In the genomic region with DNA sequence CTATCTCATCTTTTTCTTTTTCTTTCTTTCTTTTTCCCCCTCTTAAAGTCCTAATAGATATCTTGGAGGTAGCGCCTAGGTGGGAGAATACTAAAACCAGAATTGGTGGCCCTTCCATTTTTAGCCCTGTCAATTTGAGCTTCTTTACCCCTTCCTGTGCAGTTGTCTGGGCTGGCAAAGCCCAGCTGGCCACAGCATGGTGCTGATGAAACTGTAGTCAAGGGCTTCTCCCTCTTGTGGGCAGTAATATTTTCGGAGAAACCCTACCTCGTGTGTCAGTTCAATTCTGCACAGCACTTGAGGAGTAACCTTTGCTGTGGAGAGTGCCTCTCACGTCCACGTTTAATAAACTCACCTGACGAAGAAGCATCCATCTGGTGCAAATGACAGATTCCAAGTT, we compare ENCODE assay signal across 17 mouse cellular contexts. TPM values are rescaled to one million over a fixed set of nuclear protein-coding genes. Genes with fewer than 3 reads are reported as not detected.
A peak's percentile ranks its signal among the peaks of the same experiment; 100 is the strongest.
DNase-seq lines count a peak whose midpoint lies in the region; ATAC-seq lines count a peak whose summit lies in the region.
"Had no signal": no experiment of that assay in that cellular context is flagged by ENCODE, and none has a peak within 500 bp of the region (broad histone marks: within the 10 kb centered on the region; RNA-seq: fewer than 3 reads in every experiment).

No protein-coding gene starts in this region.

- H3K9ac ChIP-seq in forebrain, embryonic 12.5 days = no peak overlapping the region
- no peak overlapping the region for H3K9ac ChIP-seq in forebrain, embryonic 11.5 days (ENCODE audit: low read length)
- H3K9ac ChIP-seq in limb, embryonic 13.5 days = no peak overlapping the region
- H3K9ac ChIP-seq: heart, embryonic 15.5 days; intestine, embryonic 15.5 days had no signal

- peak overlapping the region; percentile 66 for H3K4me2 ChIP-seq in forebrain, embryonic 12.5 days
- H3K4me2 ChIP-seq in forebrain, embryonic 11.5 days (ENCODE audit: low read depth, low read length, severe bottlenecking) = no peak overlapping the region
- peak overlapping the region; percentile 92 for H3K4me2 ChIP-seq in limb, embryonic 13.5 days (replicated peaks)
- H3K4me2 ChIP-seq: heart, embryonic 15.5 days; intestine, embryonic 15.5 days; liver, embryonic 11.5 days had no signal

- H3K4me1 ChIP-seq in forebrain, embryonic 12.5 days = peaks cover 59% of the 10 kb centered on the region
- H3K4me1 ChIP-seq in forebrain, embryonic 11.5 days (replicated peaks; ENCODE audit: control insufficient read depth, insufficient read depth, low read length) = peaks cover 20% of the 10 kb centered on the region
- H3K4me1 ChIP-seq in limb, embryonic 13.5 days = peaks cover 64% of the 10 kb centered on the region

- no peak overlapping the region; the same call in 1 of the 2 replicates for H3K4me3 ChIP-seq in forebrain, embryonic 12.5 days (replicated peaks)
- no peak overlapping the region for H3K4me3 ChIP-seq in forebrain, embryonic 11.5 days (ENCODE audit: low read depth, low read length)
- peak overlapping the region; percentile 96; the same call in 1 of the 2 replicates for H3K4me3 ChIP-seq in limb, embryonic 13.5 days
- H3K4me3 ChIP-seq: heart, embryonic 15.5 days; intestine, embryonic 15.5 days had no signal

- no peaks in the 10 kb centered on the region for H3K9me3 ChIP-seq in forebrain, embryonic 12.5 days
- H3K9me3 ChIP-seq in forebrain, embryonic 11.5 days (ENCODE audit: control insufficient read depth, low read length) = no peaks in the 10 kb centered on the region
- H3K9me3 ChIP-seq in limb, embryonic 13.5 days = no peaks in the 10 kb centered on the region
- H3K9me3 ChIP-seq: heart, embryonic 15.5 days; intestine, embryonic 15.5 days had no signal

- H3K36me3 ChIP-seq in forebrain, embryonic 12.5 days (replicated peaks) = peaks cover 19% of the 10 kb centered on the region
- H3K36me3 ChIP-seq in forebrain, embryonic 11.5 days (ENCODE audit: control insufficient read depth, insufficient read depth, low read length) = peaks cover 3% of the 10 kb centered on the region; the same call in 1 of the 2 replicates
- H3K36me3 ChIP-seq in limb, embryonic 13.5 days = peaks cover 27% of the 10 kb centered on the region
- H3K36me3 ChIP-seq: G1E; heart, embryonic 15.5 days; intestine, embryonic 15.5 days had no signal

- WGBS in forebrain, embryonic 12.5 days = 67% methylated on average over 6 of the region's 6 CpGs
- 70% methylated on average over 6 of the region's 6 CpGs for WGBS in forebrain, embryonic 11.5 days
- WGBS in limb, embryonic 13.5 days = 53% methylated on average over 6 of the region's 6 CpGs

- DNase-seq in forebrain, embryonic 11.5 days (ENCODE audit: low spot score) = no peak
- peak; percentile 5 to 21 for DNase-seq in layer of hippocampus, postnatal 10 days (ENCODE audit: low spot score in 2 of 2)
- no peak for DNase-seq in layer of hippocampus, adult 18-20 months (ENCODE audit: low spot score in 2 of 2)
- peak; percentile 6 for DNase-seq in brain, adult 2 months (ENCODE audit: low read depth, low spot score)
- DNase-seq in cerebellum, adult 11 months = no peak
- DNase-seq in retina, postnatal 1 day = no peak
- DNase-seq: cerebellum, postnatal 36 days; gastrocnemius, postnatal 14 days; layer of hippocampus, adult 9-11 months; right cerebral cortex, postnatal 14 days; thymus, postnatal 4 days had no signal

- H3K27ac ChIP-seq in forebrain, embryonic 12.5 days = peak overlapping the region; percentile 46; the same call in 1 of the 2 replicates
- no peak overlapping the region for H3K27ac ChIP-seq in forebrain, embryonic 11.5 days (ENCODE audit: low read depth, low read length)
- no peak overlapping the region for H3K27ac ChIP-seq in limb, embryonic 13.5 days
- H3K27ac ChIP-seq: heart, embryonic 15.5 days; intestine, embryonic 15.5 days had no signal

- no peaks in the 10 kb centered on the region for H3K27me3 ChIP-seq in forebrain, embryonic 12.5 days
- H3K27me3 ChIP-seq in forebrain, embryonic 11.5 days (ENCODE audit: control insufficient read depth, insufficient read depth, low read length) = no peaks in the 10 kb centered on the region
- H3K27me3 ChIP-seq in limb, embryonic 13.5 days = no peaks in the 10 kb centered on the region
- H3K27me3 ChIP-seq: intestine, embryonic 15.5 days had no signal

- no peak for ATAC-seq in forebrain, embryonic 12.5 days (ENCODE audit: low FRiP score)
- ATAC-seq in forebrain, embryonic 11.5 days (replicated peaks; ENCODE audit: low FRiP score) = no peak
- no peak for ATAC-seq in limb, embryonic 13.5 days (ENCODE audit: low FRiP score, low read depth)
- ATAC-seq: intestine, embryonic 15.5 days had no signal

RNA-seq across cellular contexts. Expression of gene Plpp3, which starts 4.9 kb away (rescaled TPM):
- 84.9 and 90.4 TPM in 2 replicates for polyA plus RNA-seq in forebrain, embryonic 12.5 days (2016; fragmentation: Nextera tagmentation; extraction: Ambion mirVana)
- polyA plus RNA-seq in forebrain, embryonic 11.5 days (2014; fragmentation: Nextera tagmentation; extraction: Ambion mirVana) = 69.9 and 71.6 TPM in 2 replicates
- total RNA-seq in layer of hippocampus, postnatal 10 days (2021) = 100 to 1,000 TPM; 147 to 149 TPM
- 100 to 1,000 TPM; 206 to 214 TPM for total RNA-seq in layer of hippocampus, adult 18-20 months (2021)
- 143 and 158 TPM in 2 replicates for polyA plus RNA-seq in limb, embryonic 13.5 days (2015; fragmentation: Nextera tagmentation; extraction: Ambion mirVana)
- total RNA-seq: G1E had no signal
- polyA plus RNA-seq: G1E had no signal

RNA-seq across cellular contexts. Expression of gene Prkaa2, which starts 52.3 kb away (rescaled TPM):
- polyA plus RNA-seq in forebrain, embryonic 12.5 days (2016; fragmentation: Nextera tagmentation; extraction: Ambion mirVana) = 5.5 and 6.3 TPM in 2 replicates
- polyA plus RNA-seq in forebrain, embryonic 11.5 days (2014; fragmentation: Nextera tagmentation; extraction: Ambion mirVana) = 2.5 and 3.3 TPM in 2 replicates
- total RNA-seq in layer of hippocampus, postnatal 10 days (2021) = 10 to 100 TPM; 22.5 to 23.5 TPM
- 10 to 100 TPM; 16.8 to 17.9 TPM for total RNA-seq in layer of hippocampus, adult 18-20 months (2021)
- 0.92 and 1.1 TPM in 2 replicates for polyA plus RNA-seq in limb, embryonic 13.5 days (2015; fragmentation: Nextera tagmentation; extraction: Ambion mirVana)
- polyA plus RNA-seq: G1E had no signal

Comparison
In these comparisons a context has a peak if more than half of its experiments do, and no peak if none do; other contexts are left out.
1. DNase-seq: peak in layer of hippocampus, postnatal 10 days (2 of 2) and brain, adult 2 months (single experiment); none in forebrain, embryonic 11.5 days (single experiment), layer of hippocampus, adult 18-20 months (0 of 2), cerebellum, adult 11 months (single experiment) and retina, postnatal 1 day (single experiment).